Mouse (Mus musculus) embryonic facial prominence, embryonic 11.5 days (tissue): ENCODE measurements around the gene Rnase1. TPM values are rescaled to one million over a fixed set of nuclear protein-coding genes. Genes with fewer than 3 reads are reported as not detected.

Source experiments
- ATAC-seq: fragments of 200-750 bp; cut with Nextera tagmentation; replicated peaks from 2 replicates; pipeline ENCODE4 v1.8.0; 2017; ENCODE audit warnings: low read depth; ENCODE audit not compliant: insufficient number of reproducible peaks, low FRiP score, low TSS enrichment
- DNase-seq: peaks from one replicate; pipeline ENCODE4 v3.0.0-alpha.2; 2015; ENCODE audit warnings: low spot score
- H3K27ac ChIP-seq: fragments of 300-500 bp; sonication (generic); replicated peaks from 2 replicates; pipeline ENCODE4 v1.5.1; 2014; ENCODE audit warnings: mild to moderate bottlenecking, low read depth, low read length, control low read depth
- H3K27me3 ChIP-seq: fragments of 300-500 bp; sonication (generic); 2 replicates; pipeline ENCODE4 v1.6.1; 2014; ENCODE audit warnings: mild to moderate bottlenecking, low read length, moderate library complexity, mixed read lengths; ENCODE audit not compliant: control insufficient read depth, insufficient read depth
- H3K36me3 ChIP-seq: fragments of 300-500 bp; sonication (generic); replicated peaks from 2 replicates; pipeline ENCODE4 v1.6.1; 2014; ENCODE audit warnings: low read depth, mild to moderate bottlenecking, low read length, moderate library complexity, mixed read lengths; ENCODE audit not compliant: control insufficient read depth, insufficient read depth
- H3K4me1 ChIP-seq: fragments of 300-500 bp; sonication (generic); 2 replicates; pipeline ENCODE4 v1.6.1; 2014; ENCODE audit warnings: low read length, mixed read lengths; ENCODE audit not compliant: control insufficient read depth, insufficient read depth
- H3K4me2 ChIP-seq: fragments of 300-500 bp; sonication (generic); 2 replicates; pipeline ENCODE4 v1.6.1; 2014; ENCODE audit warnings: low read depth, mild to moderate bottlenecking, control low read depth, low read length, moderate library complexity
- H3K4me3 ChIP-seq: fragments of 300-500 bp; sonication (generic); 2 replicates; pipeline ENCODE4 v1.5.1; 2014; ENCODE audit warnings: low read depth, low read length, control low read depth
- H3K9ac ChIP-seq: fragments of 300-500 bp; sonication (generic); replicated peaks from 2 replicates; pipeline ENCODE4 v1.6.1; 2014; ENCODE audit warnings: mild to moderate bottlenecking, control low read depth, low read length
- H3K9me3 ChIP-seq: fragments of 300-500 bp; sonication (generic); replicated peaks from 2 replicates; pipeline ENCODE4 v1.6.1; 2016; ENCODE audit warnings: mild to moderate bottlenecking, low read length, inconsistent platforms, mixed read lengths; ENCODE audit not compliant: control insufficient read depth
- WGBS: fragments of 180-500 bp; shearing (Covaris S2); extraction: QIAGEN DNeasy Blood & Tissue Kit; methylation state at CpG from one replicate; pipeline ENCODE4 v1.1.7; 2014; 5-methylcytosine and 5-hydroxymethylcytosine counted together
- polyA plus RNA-seq: library from polyadenylated mRNA; unstranded; fragments of >200 nt; fragmentation: Nextera tagmentation; extraction: Ambion mirVana; gene quantifications from 2 replicates; pipeline ENCODE4 v1.2.1, GENCODE M21; 2014

The Rnase1 gene
- polyA plus RNA-seq, 1 experiment from 2014 or later = not detected

GRCm38 (mm10) chr14:51113916-51114560 lies 32.5 kb downstream of the Rnase1 start, which contains the start of gene Eddm3b:
TSS of gene Eddm3b (plus strand) at chr14:51114426.
- Histone ChIP-seq H3K9me3 (no peaks in the 10 kb centered on the region), H3K9ac (no peak within 1 kb of the TSS), H3K27ac (no peak within 1 kb of the TSS), H3K4me3 (no peak within 1 kb of the TSS), H3K4me1 (no peaks in the 10 kb centered on the region), H3K27me3 (no peaks in the 10 kb centered on the region), H3K36me3 (no peaks in the 10 kb centered on the region), H3K4me2 (no peak within 1 kb of the TSS)
- 26% methylated on average over 12 of the region's 12 CpGs for WGBS
- ATAC-seq (no peak), DNase-seq (no peak)

GRCm38 (mm10) chr14:51113476-51113875 lies 33.1 kb downstream of the Rnase1 start:
- Histone ChIP-seq H3K36me3 (no peaks in the 10 kb centered on the region), H3K4me1 (no peaks in the 10 kb centered on the region), H3K27ac (no peak overlapping the region), H3K4me3 (no peak overlapping the region), H3K27me3 (no peaks in the 10 kb centered on the region), H3K9ac (no peak overlapping the region), H3K4me2 (no peak overlapping the region), H3K9me3 (no peaks in the 10 kb centered on the region)
- no peak for DNase-seq
- no peak for ATAC-seq
- 26% methylated on average over 9 of the region's 9 CpGs for WGBS

GRCm38 (mm10) chr14:51111966-51112365 lies 34.6 kb downstream of the Rnase1 start:
- 59% methylated on average over 3 of the region's 3 CpGs for WGBS

GRCm38 (mm10) chr14:51106449-51106967 lies 40.1 kb downstream of the Rnase1 start:
- no peaks in the 10 kb centered on the region for H3K27me3 ChIP-seq
- no peak for DNase-seq
- no peak overlapping the region for H3K4me3 ChIP-seq
- no peaks in the 10 kb centered on the region for H3K9me3 ChIP-seq
- no peak overlapping the region for H3K9ac ChIP-seq
- H3K4me1 ChIP-seq = no peaks in the 10 kb centered on the region
- no peak for ATAC-seq
- no peaks in the 10 kb centered on the region for H3K36me3 ChIP-seq
- H3K4me2 ChIP-seq = no peak overlapping the region
- H3K27ac ChIP-seq = no peak overlapping the region

More at GRCm38 (mm10) chr14:51111966-51112365, 34.6 kb downstream of the Rnase1 start:
- H3K27ac ChIP-seq = no peak overlapping the region
- no peaks in the 10 kb centered on the region for H3K9me3 ChIP-seq
- no peaks in the 10 kb centered on the region for H3K4me1 ChIP-seq
- H3K36me3 ChIP-seq = no peaks in the 10 kb centered on the region
- H3K9ac ChIP-seq = no peak overlapping the region
- ATAC-seq = no peak
- H3K27me3 ChIP-seq = no peaks in the 10 kb centered on the region
- H3K4me3 ChIP-seq = no peak overlapping the region
- no peak overlapping the region for H3K4me2 ChIP-seq
- no peak for DNase-seq

- H3K9ac ChIP-seq = no peak overlapping the region
- no peaks in the 10 kb centered on the region for H3K27me3 ChIP-seq
- H3K36me3 ChIP-seq = no peaks in the 10 kb centered on the region
- H3K9me3 ChIP-seq = no peaks in the 10 kb centered on the region
- H3K4me3 ChIP-seq = no peak overlapping the region
- no peak overlapping the region for H3K27ac ChIP-seq
- no peak for ATAC-seq
- H3K4me2 ChIP-seq = no peak overlapping the region
- H3K4me1 ChIP-seq = no peaks in the 10 kb centered on the region
- DNase-seq = no peak
- WGBS = 86% methylated on average over 2 of the region's 2 CpGs
Measured at GRCm38 (mm10) chr14:51104366-51104765, 42.2 kb downstream of the Rnase1 start.

GRCm38 (mm10) chr14:51103217-51103616 lies 43.4 kb downstream of the Rnase1 start:
- DNase-seq (peak; percentile 75), ATAC-seq (0 out of 2 replicates have a peak, but pooled peaks have one; percentile 56)
- H3K4me1 ChIP-seq = no peaks in the 10 kb centered on the region
- no peak overlapping the region for H3K27ac ChIP-seq
- H3K9ac ChIP-seq = no peak overlapping the region
- H3K36me3 ChIP-seq = no peaks in the 10 kb centered on the region
- no peak overlapping the region for H3K4me3 ChIP-seq
- WGBS = 56% methylated on average over 3 of the region's 3 CpGs
- no peaks in the 10 kb centered on the region for H3K27me3 ChIP-seq
- H3K4me2 ChIP-seq = no peak overlapping the region
- no peaks in the 10 kb centered on the region for H3K9me3 ChIP-seq

- Histone ChIP-seq H3K9me3 (no peaks in the 10 kb centered on the region), H3K4me1 (no peaks in the 10 kb centered on the region), H3K4me3 (no peak overlapping the region), H3K9ac (no peak overlapping the region), H3K27me3 (no peaks in the 10 kb centered on the region), H3K27ac (no peak overlapping the region), H3K4me2 (no peak overlapping the region), H3K36me3 (no peaks in the 10 kb centered on the region)
- 74% methylated on average over 9 of the region's 9 CpGs for WGBS
- ATAC-seq = no peak
- DNase-seq = no peak
Measured at GRCm38 (mm10) chr14:51101284-51101683, 45.3 kb downstream of the Rnase1 start.

GRCm38 (mm10) chr14:51098921-51099320 lies 47.7 kb downstream of the Rnase1 start:
- no peaks in the 10 kb centered on the region for H3K4me1 ChIP-seq
- H3K9ac ChIP-seq = no peak overlapping the region
- no peak overlapping the region for H3K27ac ChIP-seq
- no peak overlapping the region for H3K4me2 ChIP-seq
- H3K36me3 ChIP-seq = no peaks in the 10 kb centered on the region
- no peaks in the 10 kb centered on the region for H3K27me3 ChIP-seq
- no peaks in the 10 kb centered on the region for H3K9me3 ChIP-seq
- ATAC-seq = no peak
- DNase-seq = no peak
- no peak overlapping the region for H3K4me3 ChIP-seq
- 92% methylated on average over 11 of the region's 11 CpGs for WGBS
